ENCODE assay signal across 8 mouse cellular contexts in the genomic region with DNA sequence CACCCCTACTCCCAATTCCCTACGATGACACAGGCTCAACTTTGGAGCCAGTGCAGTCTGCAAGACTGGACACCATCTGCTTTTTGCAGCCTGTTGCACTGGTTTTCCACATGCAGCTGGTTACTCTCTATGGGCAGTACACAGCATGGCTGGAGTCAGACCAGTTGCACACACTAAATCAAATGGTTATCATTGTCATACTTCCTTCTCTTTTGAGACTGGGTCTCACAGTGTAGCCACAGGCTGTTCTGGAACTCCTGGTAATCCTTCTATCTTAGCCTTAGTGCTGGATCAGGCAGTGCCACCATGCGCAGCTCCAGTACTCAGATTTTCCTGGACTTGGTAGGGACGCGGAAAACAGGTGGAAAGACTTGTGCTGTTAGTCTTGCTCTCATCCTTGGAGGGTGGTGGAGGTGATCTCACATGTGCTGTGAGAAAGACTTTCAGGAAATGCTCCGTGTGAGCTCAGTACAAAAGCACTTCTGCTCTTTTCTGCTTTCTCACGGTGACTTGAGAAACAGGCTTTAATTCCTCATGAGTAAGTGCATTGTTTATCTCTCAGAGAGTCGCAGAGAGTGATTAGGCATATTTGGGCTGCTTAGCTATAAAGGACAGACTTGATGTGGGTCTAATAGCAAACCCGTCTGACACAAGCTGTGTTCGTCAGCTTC. TPM values are rescaled to one million over a fixed set of nuclear protein-coding genes. Genes with fewer than 3 reads are reported as not detected.
DNase-seq lines count a peak whose midpoint lies in the region; ATAC-seq and TF ChIP-seq lines count a peak whose summit lies in the region.

No protein-coding gene starts in this region.

- H3K9me3 ChIP-seq in neural tube, embryonic 11.5 days (ENCODE audit: control insufficient read depth, low read length), result no peaks in the 10 kb centered on the region
- no peaks in the 10 kb centered on the region for H3K9me3 ChIP-seq in embryonic facial prominence, embryonic 13.5 days
- no peaks in the 10 kb centered on the region for H3K9me3 ChIP-seq in intestine, postnatal 0 days (ENCODE audit: control insufficient read depth)
- H3K9me3 ChIP-seq in midbrain, postnatal 0 days (ENCODE audit: low read length), result no peaks in the 10 kb centered on the region

- H3K27ac ChIP-seq in neural tube, embryonic 11.5 days (ENCODE audit: low read depth, low read length), result no peak overlapping the region; the same call in 1 of the 2 replicates
- H3K27ac ChIP-seq in embryonic facial prominence, embryonic 13.5 days, result peak overlapping the region; percentile 84; the same call in 1 of the 2 replicates
- peak overlapping the region; percentile 87 for H3K27ac ChIP-seq in intestine, postnatal 0 days (ENCODE audit: low read depth, low read length)
- peak overlapping the region; percentile 82; the same call in 1 of the 2 replicates for H3K27ac ChIP-seq in midbrain, postnatal 0 days (ENCODE audit: low read depth, low read length)

- H3K4me1 ChIP-seq in neural tube, embryonic 11.5 days (ENCODE audit: control insufficient read depth, insufficient read depth, low read length), result peaks cover 12% of the 10 kb centered on the region
- H3K4me1 ChIP-seq in embryonic facial prominence, embryonic 13.5 days, result peaks cover 19% of the 10 kb centered on the region
- H3K4me1 ChIP-seq in intestine, postnatal 0 days (replicated peaks; ENCODE audit: control insufficient read depth, insufficient read depth, low read length), result peaks cover 3% of the 10 kb centered on the region
- peaks cover 8% of the 10 kb centered on the region; the same call in 1 of the 2 replicates for H3K4me1 ChIP-seq in midbrain, postnatal 0 days (ENCODE audit: insufficient read depth, low read length)

- H3K9ac ChIP-seq in neural tube, embryonic 11.5 days (ENCODE audit: low read length), result peak overlapping the region; percentile 49
- H3K9ac ChIP-seq in embryonic facial prominence, embryonic 13.5 days, result peak overlapping the region; percentile 80
- H3K9ac ChIP-seq in intestine, postnatal 0 days (ENCODE audit: low read depth, low read length), result peak overlapping the region; percentile 67
- H3K9ac ChIP-seq in midbrain, postnatal 0 days (replicated peaks; ENCODE audit: low read length, poor library complexity, severe bottlenecking), result peak overlapping the region; percentile 65

- no peaks in the 10 kb centered on the region for H3K27me3 ChIP-seq in neural tube, embryonic 11.5 days (ENCODE audit: control insufficient read depth, insufficient read depth, low read length)
- H3K27me3 ChIP-seq in embryonic facial prominence, embryonic 13.5 days, result no peaks in the 10 kb centered on the region; the same call in 1 of the 2 replicates
- no peaks in the 10 kb centered on the region for H3K27me3 ChIP-seq in intestine, postnatal 0 days (replicated peaks; ENCODE audit: control insufficient read depth, insufficient read depth, low read length)
- H3K27me3 ChIP-seq in midbrain, postnatal 0 days (ENCODE audit: insufficient read depth, low read length), result no peaks in the 10 kb centered on the region

- no peak; the same call in 1 of the 2 replicates for ATAC-seq in neural tube, embryonic 11.5 days (ENCODE audit: insufficient read depth, low FRiP score, low TSS enrichment)
- no peak for ATAC-seq in embryonic facial prominence, embryonic 13.5 days (ENCODE audit: insufficient number of reproducible peaks, insufficient read depth, low FRiP score, low TSS enrichment, low read depth)
- ATAC-seq in intestine, postnatal 0 days, result no peak
- ATAC-seq in midbrain, postnatal 0 days (ENCODE audit: low FRiP score), result no peak

- 34% methylated on average over 9 of the region's 9 CpGs for WGBS in neural tube, embryonic 11.5 days
- 30% methylated on average over 9 of the region's 9 CpGs for WGBS in embryonic facial prominence, embryonic 13.5 days
- 11% methylated on average over 9 of the region's 9 CpGs for WGBS in intestine, postnatal 0 days
- WGBS in midbrain, postnatal 0 days, result 28% methylated on average over 9 of the region's 9 CpGs

- TF ChIP-seq CTCF in intestine, postnatal 0 days (IDR thresholded peaks at IDR 0.05; ENCODE audit: low read depth), result no peak
- no peak for TF ChIP-seq CTCF in midbrain, postnatal 0 days (IDR thresholded peaks at IDR 0.05)

- no peak for DNase-seq in neural tube, embryonic 11.5 days (ENCODE audit: low spot score)
- no peak for DNase-seq in neural tube, embryonic 10.5 days (ENCODE audit: extremely low spot score, low spot score)
- no peak for DNase-seq in midbrain, postnatal 0 days (ENCODE audit: low spot score)
- DNase-seq in embryo, embryonic 10.5 days (ENCODE audit: low spot score), result no peak
- no peak for DNase-seq in embryo, embryonic 11 days
- DNase-seq in right cerebral cortex, postnatal 36 days (ENCODE audit: low spot score in 2 of 2), result no peak

- no peaks in the 10 kb centered on the region; the same call in 1 of the 2 replicates for H3K36me3 ChIP-seq in neural tube, embryonic 11.5 days (ENCODE audit: control insufficient read depth, insufficient read depth, low read length)
- peaks cover 16% of the 10 kb centered on the region for H3K36me3 ChIP-seq in embryonic facial prominence, embryonic 13.5 days
- peaks cover 8% of the 10 kb centered on the region for H3K36me3 ChIP-seq in intestine, postnatal 0 days (ENCODE audit: control insufficient read depth, insufficient read depth)
- H3K36me3 ChIP-seq in midbrain, postnatal 0 days (ENCODE audit: insufficient read depth, low read length), result peaks cover 7% of the 10 kb centered on the region

- peak overlapping the region; percentile 56 for H3K4me3 ChIP-seq in neural tube, embryonic 11.5 days (ENCODE audit: low read depth, low read length)
- peak overlapping the region; percentile 59 for H3K4me3 ChIP-seq in embryonic facial prominence, embryonic 13.5 days
- H3K4me3 ChIP-seq in intestine, postnatal 0 days (ENCODE audit: low read depth, low read length), result peak overlapping the region; percentile 71
- H3K4me3 ChIP-seq in midbrain, postnatal 0 days (ENCODE audit: low read depth, low read length), result peak overlapping the region; percentile 68

- H3K4me2 ChIP-seq in neural tube, embryonic 11.5 days (ENCODE audit: low read depth), result peak overlapping the region; percentile 89
- H3K4me2 ChIP-seq in embryonic facial prominence, embryonic 13.5 days, result peak overlapping the region; percentile 88
- peak overlapping the region; percentile 94 for H3K4me2 ChIP-seq in intestine, postnatal 0 days (replicated peaks; ENCODE audit: low read depth)
- H3K4me2 ChIP-seq in midbrain, postnatal 0 days (ENCODE audit: low read depth, low read length, poor library complexity, severe bottlenecking), result peak overlapping the region; percentile 79

RNA-seq across cellular contexts. Expression of a gene that starts 0.7 kb away (rescaled TPM):
- 359 and 371 TPM in 2 replicates for polyA plus RNA-seq in neural tube, embryonic 11.5 days (2014; fragmentation: Nextera tagmentation; extraction: Ambion mirVana)
- polyA plus RNA-seq in embryonic facial prominence, embryonic 13.5 days (2015; fragmentation: Nextera tagmentation; extraction: Ambion mirVana), result 268 and 277 TPM in 2 replicates
- 706 and 711 TPM in 2 replicates for polyA plus RNA-seq in intestine, postnatal 0 days (2015; fragmentation: Nextera tagmentation; extraction: Ambion mirVana)
- 166 and 175 TPM in 2 replicates for total RNA-seq in midbrain, postnatal 0 days (2014; rRNA removed)
- polyA plus RNA-seq in midbrain, postnatal 0 days (2015; fragmentation: Nextera tagmentation; extraction: Ambion mirVana), result 245 and 255 TPM in 2 replicates

RNA-seq across cellular contexts. Expression of a gene that starts 21.2 kb away (rescaled TPM):
- 44.1 and 46.0 TPM in 2 replicates for polyA plus RNA-seq in neural tube, embryonic 11.5 days (2014; fragmentation: Nextera tagmentation; extraction: Ambion mirVana)
- polyA plus RNA-seq in embryonic facial prominence, embryonic 13.5 days (2015; fragmentation: Nextera tagmentation; extraction: Ambion mirVana), result 73.2 and 74.2 TPM in 2 replicates
- 34.3 and 37.1 TPM in 2 replicates for polyA plus RNA-seq in intestine, postnatal 0 days (2015; fragmentation: Nextera tagmentation; extraction: Ambion mirVana)
- 72.0 and 72.9 TPM in 2 replicates for total RNA-seq in midbrain, postnatal 0 days (2014; rRNA removed)
- 47.7 and 48.9 TPM in 2 replicates for polyA plus RNA-seq in midbrain, postnatal 0 days (2015; fragmentation: Nextera tagmentation; extraction: Ambion mirVana)

RNA-seq across cellular contexts. Expression of a gene that starts 36.6 kb away (rescaled TPM):
- polyA plus RNA-seq in neural tube, embryonic 11.5 days (2014; fragmentation: Nextera tagmentation; extraction: Ambion mirVana), result 8.8 and 13.9 TPM in 2 replicates
- polyA plus RNA-seq in embryonic facial prominence, embryonic 13.5 days (2015; fragmentation: Nextera tagmentation; extraction: Ambion mirVana), result 2.8 and 3.4 TPM in 2 replicates
- 2.7 and 3.3 TPM in 2 replicates for polyA plus RNA-seq in intestine, postnatal 0 days (2015; fragmentation: Nextera tagmentation; extraction: Ambion mirVana)
- total RNA-seq in midbrain, postnatal 0 days (2014; rRNA removed), result 167 and 195 TPM in 2 replicates
- 194 and 233 TPM in 2 replicates for polyA plus RNA-seq in midbrain, postnatal 0 days (2015; fragmentation: Nextera tagmentation; extraction: Ambion mirVana)

RNA-seq across cellular contexts. Expression of a gene that starts 45.0 kb away (rescaled TPM):
- 45.2 and 45.8 TPM in 2 replicates for polyA plus RNA-seq in neural tube, embryonic 11.5 days (2014; fragmentation: Nextera tagmentation; extraction: Ambion mirVana)
- 32.4 and 35.3 TPM in 2 replicates for polyA plus RNA-seq in embryonic facial prominence, embryonic 13.5 days (2015; fragmentation: Nextera tagmentation; extraction: Ambion mirVana)
- 65.8 and 67.7 TPM in 2 replicates for polyA plus RNA-seq in intestine, postnatal 0 days (2015; fragmentation: Nextera tagmentation; extraction: Ambion mirVana)
- 148 and 152 TPM in 2 replicates for total RNA-seq in midbrain, postnatal 0 days (2014; rRNA removed)
- polyA plus RNA-seq in midbrain, postnatal 0 days (2015; fragmentation: Nextera tagmentation; extraction: Ambion mirVana), result 118 and 121 TPM in 2 replicates

RNA-seq across cellular contexts. Expression of a gene that starts 51.1 kb away (rescaled TPM):
- polyA plus RNA-seq in neural tube, embryonic 11.5 days (2014; fragmentation: Nextera tagmentation; extraction: Ambion mirVana), result 9.5 and 10.3 TPM in 2 replicates
- 11.4 and 12.0 TPM in 2 replicates for polyA plus RNA-seq in embryonic facial prominence, embryonic 13.5 days (2015; fragmentation: Nextera tagmentation; extraction: Ambion mirVana)
- polyA plus RNA-seq in intestine, postnatal 0 days (2015; fragmentation: Nextera tagmentation; extraction: Ambion mirVana), result 1.4 and 1.6 TPM in 2 replicates
- 1.4 and 1.6 TPM in 2 replicates for total RNA-seq in midbrain, postnatal 0 days (2014; rRNA removed)
- 1.1 and 1.3 TPM in 2 replicates for polyA plus RNA-seq in midbrain, postnatal 0 days (2015; fragmentation: Nextera tagmentation; extraction: Ambion mirVana)

Comparison
In these comparisons a context has a peak if more than half of its experiments do, and no peak if none do; other contexts are left out.
1. RNA of a gene that starts 36.6 kb away (polyA plus RNA-seq): 194 to 233 TPM in midbrain, postnatal 0 days; 8.8 to 13.9 TPM in neural tube, embryonic 11.5 days, 2.7 to 3.3 TPM in intestine, postnatal 0 days and 2.8 to 3.4 TPM in embryonic facial prominence, embryonic 13.5 days; every median in the first group is over 10 times any median in the second.
2. Peak in every context shown above with its lines, with median percentiles within 50 percentile points of each other: H3K4me2 ChIP-seq, H3K4me3 ChIP-seq and H3K9ac ChIP-seq.